Comparison of ENCODE assay signal across 8 mouse cellular contexts in the genomic region with DNA sequence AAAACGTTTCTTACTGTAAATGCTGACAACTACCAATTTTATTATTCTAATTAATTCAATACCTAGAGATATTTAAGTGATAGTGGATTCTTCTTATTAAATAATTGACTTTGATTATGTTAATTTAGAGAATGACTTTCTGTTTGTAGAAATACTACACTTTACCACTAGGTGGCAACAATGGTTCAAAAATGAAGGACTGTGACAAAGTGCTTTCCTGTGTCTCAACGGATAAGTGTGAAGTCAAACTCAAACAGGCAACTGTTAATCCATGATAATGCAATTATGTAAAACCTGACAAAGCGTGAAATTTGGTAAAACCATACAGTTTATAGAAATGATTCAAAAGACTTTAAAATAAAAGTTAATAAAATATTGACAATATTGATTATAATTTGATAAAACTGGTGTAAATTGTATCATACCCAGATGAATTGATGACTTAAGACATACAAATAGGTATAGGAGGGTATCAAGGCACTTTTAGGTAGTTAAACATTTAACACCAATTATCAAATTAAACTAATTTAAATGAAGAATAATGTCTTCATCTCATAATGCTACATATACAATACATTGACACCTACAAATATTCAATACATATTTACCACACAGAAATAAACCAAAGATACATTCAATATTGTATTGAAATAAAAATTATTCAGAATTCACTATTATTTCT.
DNase-seq lines count a peak whose midpoint lies in the region; ATAC-seq lines count a peak whose summit lies in the region.

No protein-coding gene starts in this region.

- H3K27ac ChIP-seq in forebrain, embryonic 14.5 days (ENCODE audit: low read depth, low read length) = no peak overlapping the region
- H3K27ac ChIP-seq in neural tube, embryonic 14.5 days (ENCODE audit: low read depth, low read length) = no peak overlapping the region

- WGBS in forebrain, embryonic 14.5 days = 5% methylated on average over 3 of the region's 3 CpGs
- 6% methylated on average over 3 of the region's 3 CpGs for WGBS in neural tube, embryonic 14.5 days

- no peak overlapping the region for H3K4me2 ChIP-seq in forebrain, embryonic 14.5 days (ENCODE audit: low read length)
- no peak overlapping the region for H3K4me2 ChIP-seq in neural tube, embryonic 14.5 days (ENCODE audit: low read depth, low read length)

- peak; percentile 81 for ATAC-seq in forebrain, embryonic 14.5 days
- ATAC-seq in neural tube, embryonic 14.5 days (ENCODE audit: low read depth) = peak; percentile 83

- H3K27me3 ChIP-seq in forebrain, embryonic 14.5 days (replicated peaks; ENCODE audit: control insufficient read depth, insufficient read depth, low read length) = no peaks in the 10 kb centered on the region
- no peaks in the 10 kb centered on the region for H3K27me3 ChIP-seq in neural tube, embryonic 14.5 days (ENCODE audit: control insufficient read depth, insufficient read depth, low read length)

- H3K36me3 ChIP-seq in forebrain, embryonic 14.5 days (ENCODE audit: control insufficient read depth, insufficient read depth, low read length) = no peaks in the 10 kb centered on the region
- H3K36me3 ChIP-seq in neural tube, embryonic 14.5 days (ENCODE audit: control insufficient read depth, insufficient read depth, low read length) = no peaks in the 10 kb centered on the region

- no peak overlapping the region for H3K9ac ChIP-seq in forebrain, embryonic 14.5 days (ENCODE audit: low read length)
- no peak overlapping the region for H3K9ac ChIP-seq in neural tube, embryonic 14.5 days (replicated peaks; ENCODE audit: low read depth, low read length)

- H3K4me1 ChIP-seq in forebrain, embryonic 14.5 days (ENCODE audit: control insufficient read depth, insufficient read depth, low read length) = no peaks in the 10 kb centered on the region
- no peaks in the 10 kb centered on the region for H3K4me1 ChIP-seq in neural tube, embryonic 14.5 days (ENCODE audit: control insufficient read depth, insufficient read depth, low read length)

- H3K9me3 ChIP-seq in forebrain, embryonic 14.5 days (replicated peaks; ENCODE audit: control insufficient read depth, low read length) = no peaks in the 10 kb centered on the region
- no peaks in the 10 kb centered on the region for H3K9me3 ChIP-seq in neural tube, embryonic 14.5 days (ENCODE audit: control insufficient read depth, low read length)

- no peak overlapping the region for H3K4me3 ChIP-seq in forebrain, embryonic 14.5 days (ENCODE audit: low read depth, low read length)
- no peak overlapping the region for H3K4me3 ChIP-seq in neural tube, embryonic 14.5 days (ENCODE audit: low read depth, low read length)

- peak; percentile 68 for DNase-seq in layer of hippocampus, adult 9-10 months (ENCODE audit: low spot score)
- DNase-seq in layer of hippocampus, postnatal 36 days = no peak
- DNase-seq in NIH3T3 (ENCODE audit: low read depth) = peak; percentile 60
- peak; percentile 79 for DNase-seq in forebrain, embryonic 14.5 days (ENCODE audit: low spot score)
- DNase-seq in spleen, postnatal 10 days (ENCODE audit: low spot score in 2 of 2) = no peak
- DNase-seq in thymus, postnatal 14 days = no peak
- no peak for DNase-seq in gastrocnemius, adult 8-10 months (ENCODE audit: low spot score in 2 of 2)

Comparison
In these comparisons a context has a peak if more than half of its experiments do, and no peak if none do; other contexts are left out.
1. DNase-seq: peak in layer of hippocampus, adult 9-10 months (single experiment), NIH3T3 (single experiment) and forebrain, embryonic 14.5 days (single experiment); none in layer of hippocampus, postnatal 36 days (0 of 2), spleen, postnatal 10 days (0 of 2), thymus, postnatal 14 days (single experiment) and gastrocnemius, adult 8-10 months (0 of 2).